Mouse (Mus musculus): Measurements from ENCODE around the gene Gm44579. TPM values are rescaled to one million over a fixed set of nuclear protein-coding genes. Genes with fewer than 3 reads are reported as not detected.

Gene Gm44579
- polyA plus RNA-seq, 1 experiment from 2014 or later: not detected

DNA sequence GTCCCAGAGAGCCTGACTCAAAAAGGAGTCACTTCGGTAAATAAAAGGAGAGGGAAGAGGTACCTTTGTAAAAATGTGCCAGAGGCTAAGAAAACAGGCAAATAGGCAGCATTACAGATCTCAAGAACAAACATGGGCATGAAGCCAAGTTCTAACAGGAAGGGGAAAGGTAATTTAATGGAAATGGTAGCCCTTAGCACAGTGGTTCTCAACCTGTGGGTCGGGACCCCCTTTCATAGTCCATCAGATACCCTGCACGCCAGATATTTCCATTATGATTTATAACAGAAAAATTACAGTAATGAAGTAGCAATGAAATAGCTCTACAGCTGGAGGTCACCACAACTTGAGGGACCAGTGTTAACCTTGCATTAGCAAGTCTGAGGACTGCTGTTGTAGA is 43.5 kb downstream of the Gm44579 start:
- Histone ChIP-seq H3K9me3 (ENCODE audit: control insufficient read depth, low read length) (no peaks in the 10 kb centered on the region), H3K27me3 (ENCODE audit: control insufficient read depth, insufficient read depth, low read length) (peaks cover 6% of the 10 kb centered on the region; the same call in 1 of the 2 replicates), H3K9ac (ENCODE audit: low read length) (no peak overlapping the region), H3K4me3 (ENCODE audit: low read depth, low read length) (no peak overlapping the region), H3K4me2 (ENCODE audit: low read depth, severe bottlenecking) (no peak overlapping the region), H3K36me3 (ENCODE audit: control insufficient read depth, insufficient read depth, low read length) (no peaks in the 10 kb centered on the region), H3K4me1 (ENCODE audit: control insufficient read depth, insufficient read depth, low read length) (no peaks in the 10 kb centered on the region), H3K27ac (replicated peaks; ENCODE audit: low read depth, low read length) (no peak overlapping the region)
- DNase-seq (ENCODE audit: low spot score) (no peak), ATAC-seq (ENCODE audit: insufficient number of reproducible peaks, low FRiP score, low TSS enrichment, low read depth) (no peak)
- 83% methylated on average over 3 of the region's 3 CpGs for WGBS

DNA sequence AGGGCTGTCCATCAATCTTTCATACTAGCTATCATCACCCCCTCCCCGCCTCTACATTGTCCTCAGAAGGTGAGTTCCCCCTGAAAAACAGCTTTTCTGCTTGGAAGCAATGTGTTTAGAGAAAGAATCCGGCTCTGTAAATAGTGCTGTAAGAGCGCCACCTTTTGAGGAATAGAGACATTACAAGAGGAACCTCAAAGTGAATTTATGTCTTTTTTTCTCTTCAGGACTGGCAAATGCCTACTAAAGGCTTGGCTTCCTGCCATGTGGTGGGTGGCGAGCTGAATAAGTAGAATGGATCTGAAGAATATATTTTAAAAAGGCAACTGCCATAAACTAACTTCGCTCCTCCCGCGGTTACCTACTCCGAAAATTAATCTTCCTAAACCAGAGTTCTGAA is 47.0 kb downstream of the Gm44579 start:
- Histone ChIP-seq H3K4me1 (ENCODE audit: control insufficient read depth, insufficient read depth, low read length) (no peaks in the 10 kb centered on the region), H3K36me3 (ENCODE audit: control insufficient read depth, insufficient read depth, low read length) (no peaks in the 10 kb centered on the region), H3K27ac (replicated peaks; ENCODE audit: low read depth, low read length) (no peak overlapping the region), H3K4me3 (ENCODE audit: low read depth, low read length) (no peak overlapping the region), H3K27me3 (ENCODE audit: control insufficient read depth, insufficient read depth, low read length) (peaks cover 29% of the 10 kb centered on the region), H3K9ac (ENCODE audit: low read length) (no peak overlapping the region), H3K9me3 (ENCODE audit: control insufficient read depth, low read length) (no peaks in the 10 kb centered on the region), H3K4me2 (ENCODE audit: low read depth, severe bottlenecking) (no peak overlapping the region)
- WGBS: 39% methylated on average over 8 of the region's 8 CpGs
- ATAC-seq (ENCODE audit: insufficient number of reproducible peaks, low FRiP score, low TSS enrichment, low read depth): no peak
- DNase-seq (ENCODE audit: low spot score): no peak

DNA sequence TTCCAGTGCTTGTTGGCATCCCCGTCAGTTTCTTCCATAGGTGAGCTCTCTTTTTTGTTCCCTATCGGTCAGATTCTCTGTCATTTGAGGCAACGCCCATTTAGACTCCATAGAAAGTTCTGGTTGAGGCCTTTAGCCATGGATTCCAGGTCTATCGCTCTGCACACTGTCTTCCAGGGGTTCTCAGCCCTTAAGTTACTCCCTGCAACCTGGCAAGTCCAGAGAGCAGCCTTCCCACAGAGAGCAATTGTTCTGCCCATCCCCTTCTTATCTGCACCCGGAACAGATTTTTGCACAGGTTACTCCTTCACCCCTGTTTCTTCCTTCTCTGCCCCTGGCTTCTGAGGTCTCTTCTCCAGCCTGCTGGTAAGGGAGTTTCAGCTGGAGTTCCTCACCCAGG is 48.7 kb downstream of the Gm44579 start:
- no peak overlapping the region for H3K9ac ChIP-seq (ENCODE audit: low read length)
- H3K4me1 ChIP-seq (ENCODE audit: control insufficient read depth, insufficient read depth, low read length): peaks cover 10% of the 10 kb centered on the region; the same call in 1 of the 2 replicates
- whole genome bisulfite sequencing: 72% methylated on average over 5 of the region's 5 CpGs

DNA sequence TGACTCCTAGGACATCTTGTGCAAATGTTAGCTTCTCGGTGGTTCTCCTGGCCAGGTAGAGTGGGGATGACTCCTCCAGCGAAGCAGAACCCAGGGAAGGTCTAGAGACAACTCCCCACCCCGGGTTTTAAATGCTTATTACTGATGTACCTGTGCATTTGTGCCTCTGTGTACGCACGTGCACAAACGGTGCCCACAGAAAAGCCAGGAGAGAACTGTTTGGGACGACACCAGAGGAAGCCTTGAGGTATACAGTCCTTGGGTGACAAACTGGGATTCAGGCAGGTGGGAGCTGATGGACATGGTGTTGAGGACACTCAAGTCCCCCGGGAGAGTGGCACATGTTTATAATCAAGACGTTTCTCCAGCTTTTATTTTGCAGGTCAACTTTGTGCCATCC is 49.9 kb downstream of the Gm44579 start:
- no peak for ATAC-seq (ENCODE audit: insufficient number of reproducible peaks, low FRiP score, low TSS enrichment, low read depth)
- H3K4me2 ChIP-seq (ENCODE audit: low read depth, severe bottlenecking): no peak overlapping the region
- H3K4me1 ChIP-seq (ENCODE audit: control insufficient read depth, insufficient read depth, low read length): peaks cover 10% of the 10 kb centered on the region; the same call in 1 of the 2 replicates
- 72% methylated on average over 9 of the region's 9 CpGs for WGBS
- H3K36me3 ChIP-seq (ENCODE audit: control insufficient read depth, insufficient read depth, low read length): no peaks in the 10 kb centered on the region
- H3K9ac ChIP-seq (ENCODE audit: low read length): no peak overlapping the region
- H3K4me3 ChIP-seq (ENCODE audit: low read depth, low read length): no peak overlapping the region
- no peaks in the 10 kb centered on the region for H3K9me3 ChIP-seq (ENCODE audit: control insufficient read depth, low read length)
- H3K27ac ChIP-seq (replicated peaks; ENCODE audit: low read depth, low read length): no peak overlapping the region
- DNase-seq (ENCODE audit: low spot score): no peak
- peaks cover 41% of the 10 kb centered on the region for H3K27me3 ChIP-seq (ENCODE audit: control insufficient read depth, insufficient read depth, low read length)

More for the DNA sequence above, 48.7 kb downstream of the Gm44579 start:
- H3K36me3 ChIP-seq (ENCODE audit: control insufficient read depth, insufficient read depth, low read length): no peaks in the 10 kb centered on the region
- H3K9me3 ChIP-seq (ENCODE audit: control insufficient read depth, low read length): no peaks in the 10 kb centered on the region
- no peak overlapping the region for H3K4me2 ChIP-seq (ENCODE audit: low read depth, severe bottlenecking)
- no peak overlapping the region for H3K4me3 ChIP-seq (ENCODE audit: low read depth, low read length)
- DNase-seq (ENCODE audit: low spot score) (no peak), ATAC-seq (ENCODE audit: insufficient number of reproducible peaks, low FRiP score, low TSS enrichment, low read depth) (no peak)
- H3K27ac ChIP-seq (replicated peaks; ENCODE audit: low read depth, low read length): no peak overlapping the region
- H3K27me3 ChIP-seq (ENCODE audit: control insufficient read depth, insufficient read depth, low read length): peaks cover 41% of the 10 kb centered on the region

DNA sequence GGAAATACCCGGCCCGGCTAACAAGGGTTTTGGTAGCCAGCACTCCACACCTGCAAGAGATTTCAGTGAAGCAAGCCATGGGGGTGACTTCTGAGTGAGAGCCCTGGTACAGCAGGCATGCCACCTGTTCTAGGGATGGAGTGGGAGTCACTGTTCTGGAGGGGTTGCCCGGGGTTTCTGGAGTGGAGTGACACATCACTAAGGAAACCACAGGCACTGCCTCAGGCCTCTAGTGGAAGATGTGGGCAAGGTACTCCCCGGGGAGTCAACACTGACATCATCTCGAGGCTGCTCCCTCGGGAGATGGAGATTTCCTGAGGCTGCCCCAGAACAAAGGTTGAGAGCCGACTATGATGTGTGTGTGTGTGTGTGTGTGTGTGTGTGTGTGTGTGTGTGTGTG is 50.4 kb downstream of the Gm44579 start:
- Histone ChIP-seq H3K9ac (ENCODE audit: low read length) (no peak overlapping the region), H3K4me1 (ENCODE audit: control insufficient read depth, insufficient read depth, low read length) (peaks cover 10% of the 10 kb centered on the region; the same call in 1 of the 2 replicates), H3K27me3 (ENCODE audit: control insufficient read depth, insufficient read depth, low read length) (peaks cover 41% of the 10 kb centered on the region), H3K4me2 (ENCODE audit: low read depth, severe bottlenecking) (no peak overlapping the region), H3K9me3 (ENCODE audit: control insufficient read depth, low read length) (no peaks in the 10 kb centered on the region), H3K27ac (replicated peaks; ENCODE audit: low read depth, low read length) (no peak overlapping the region), H3K36me3 (ENCODE audit: control insufficient read depth, insufficient read depth, low read length) (no peaks in the 10 kb centered on the region), H3K4me3 (ENCODE audit: low read depth, low read length) (no peak overlapping the region)
- 51% methylated on average over 7 of the region's 7 CpGs for WGBS
- ATAC-seq (ENCODE audit: insufficient number of reproducible peaks, low FRiP score, low TSS enrichment, low read depth) (no peak), DNase-seq (ENCODE audit: low spot score) (no peak)

DNA sequence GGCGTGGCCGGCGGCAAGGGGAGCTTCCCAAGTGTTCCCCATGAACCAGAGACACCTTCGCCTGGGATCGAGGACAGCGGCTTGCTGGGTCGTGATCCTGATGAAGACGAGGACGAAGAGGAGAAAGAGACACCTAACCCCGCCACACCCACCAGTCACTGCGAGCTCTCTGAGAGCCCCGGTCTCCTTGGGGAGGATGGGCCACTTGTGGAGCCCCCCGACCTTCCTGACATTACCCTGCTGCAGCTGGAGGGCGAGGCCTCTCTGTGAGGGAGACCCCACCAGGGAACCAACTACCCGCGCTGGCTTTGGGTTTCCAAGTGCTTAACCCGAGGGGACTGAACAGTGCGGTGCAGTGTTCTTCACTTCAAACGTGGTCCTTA is 52.2 kb downstream of the Gm44579 start:
- Histone ChIP-seq H3K4me1 (ENCODE audit: control insufficient read depth, insufficient read depth, low read length) (peaks cover 10% of the 10 kb centered on the region; the same call in 1 of the 2 replicates), H3K27me3 (ENCODE audit: control insufficient read depth, insufficient read depth, low read length) (peaks cover 41% of the 10 kb centered on the region), H3K36me3 (ENCODE audit: control insufficient read depth, insufficient read depth, low read length) (no peaks in the 10 kb centered on the region), H3K4me2 (ENCODE audit: low read depth, severe bottlenecking) (no peak overlapping the region), H3K27ac (replicated peaks; ENCODE audit: low read depth, low read length) (no peak overlapping the region), H3K9ac (ENCODE audit: low read length) (no peak overlapping the region; the same call in 1 of the 2 replicates), H3K4me3 (ENCODE audit: low read depth, low read length) (peak overlapping the region; percentile 48; the same call in 1 of the 2 replicates), H3K9me3 (ENCODE audit: control insufficient read depth, low read length) (no peaks in the 10 kb centered on the region)
- WGBS: 6% methylated on average over 19 of the region's 19 CpGs
- ATAC-seq (ENCODE audit: insufficient number of reproducible peaks, low FRiP score, low TSS enrichment, low read depth): no peak
- DNase-seq (ENCODE audit: low spot score): no peak

DNA sequence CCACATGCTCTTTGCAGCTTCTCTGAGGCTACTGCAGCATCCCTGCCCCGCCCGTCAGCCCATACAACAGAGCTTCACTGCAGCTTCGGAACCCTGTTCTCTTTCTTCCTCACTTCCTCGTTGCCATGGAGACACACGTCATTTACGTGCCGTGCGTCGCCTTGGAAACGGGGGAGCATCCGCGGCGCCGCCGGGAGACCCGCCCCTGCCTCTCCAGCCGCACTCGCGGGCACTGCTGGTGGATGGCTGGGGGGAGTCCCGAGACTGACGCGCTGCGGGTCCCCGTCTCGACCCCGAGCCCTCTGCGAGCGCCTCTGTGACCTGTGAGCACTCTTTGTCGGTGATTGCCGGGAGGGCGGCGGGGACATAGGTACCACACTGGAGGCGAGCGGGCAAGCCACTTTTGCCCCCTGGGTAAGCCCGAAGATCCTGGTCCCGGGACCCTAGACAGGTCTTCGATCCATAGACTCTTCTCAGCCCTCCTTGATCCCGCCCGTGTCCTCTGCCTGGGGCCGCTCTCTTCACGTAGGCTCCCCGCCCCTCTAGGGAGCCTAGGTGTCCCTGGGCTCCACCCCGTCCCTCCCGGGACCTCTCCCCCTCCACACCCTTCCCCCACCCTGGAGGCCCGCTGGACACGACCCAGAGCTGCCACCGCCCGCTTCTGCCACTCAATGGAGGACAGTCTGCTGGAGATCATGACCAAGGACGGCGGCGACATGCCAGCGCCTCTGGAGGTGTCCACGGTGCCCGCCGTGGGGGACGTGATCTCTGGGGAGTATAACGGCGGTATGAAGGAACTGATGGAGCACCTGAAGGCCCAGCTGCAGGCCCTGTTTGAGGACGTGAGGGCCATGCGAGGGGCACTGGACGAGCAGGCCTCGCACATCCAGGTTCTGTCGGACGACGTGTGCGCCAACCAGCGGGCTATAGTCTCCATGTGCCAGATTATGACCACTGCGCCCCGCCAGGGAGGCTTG is 52.8 kb downstream of the Gm44579 start:
- Histone ChIP-seq H3K27me3 (ENCODE audit: control insufficient read depth, insufficient read depth, low read length) (peaks cover 38% of the 10 kb centered on the region), H3K9me3 (ENCODE audit: control insufficient read depth, low read length) (no peaks in the 10 kb centered on the region), H3K27ac (replicated peaks; ENCODE audit: low read depth, low read length) (no peak overlapping the region), H3K4me2 (ENCODE audit: low read depth, severe bottlenecking) (peak overlapping the region; percentile 94), H3K36me3 (ENCODE audit: control insufficient read depth, insufficient read depth, low read length) (no peaks in the 10 kb centered on the region), H3K4me1 (ENCODE audit: control insufficient read depth, insufficient read depth, low read length) (peaks cover 10% of the 10 kb centered on the region; the same call in 1 of the 2 replicates), H3K9ac (ENCODE audit: low read length) (peak overlapping the region; percentile 34; the same call in 1 of the 2 replicates), H3K4me3 (ENCODE audit: low read depth, low read length) (peak overlapping the region; percentile 48)
- WGBS: 1% methylated on average over 69 of the region's 69 CpGs
- peak; percentile 90 for DNase-seq (ENCODE audit: low spot score)
- ATAC-seq (ENCODE audit: insufficient number of reproducible peaks, low FRiP score, low TSS enrichment, low read depth): peak; percentile 89

DNA sequence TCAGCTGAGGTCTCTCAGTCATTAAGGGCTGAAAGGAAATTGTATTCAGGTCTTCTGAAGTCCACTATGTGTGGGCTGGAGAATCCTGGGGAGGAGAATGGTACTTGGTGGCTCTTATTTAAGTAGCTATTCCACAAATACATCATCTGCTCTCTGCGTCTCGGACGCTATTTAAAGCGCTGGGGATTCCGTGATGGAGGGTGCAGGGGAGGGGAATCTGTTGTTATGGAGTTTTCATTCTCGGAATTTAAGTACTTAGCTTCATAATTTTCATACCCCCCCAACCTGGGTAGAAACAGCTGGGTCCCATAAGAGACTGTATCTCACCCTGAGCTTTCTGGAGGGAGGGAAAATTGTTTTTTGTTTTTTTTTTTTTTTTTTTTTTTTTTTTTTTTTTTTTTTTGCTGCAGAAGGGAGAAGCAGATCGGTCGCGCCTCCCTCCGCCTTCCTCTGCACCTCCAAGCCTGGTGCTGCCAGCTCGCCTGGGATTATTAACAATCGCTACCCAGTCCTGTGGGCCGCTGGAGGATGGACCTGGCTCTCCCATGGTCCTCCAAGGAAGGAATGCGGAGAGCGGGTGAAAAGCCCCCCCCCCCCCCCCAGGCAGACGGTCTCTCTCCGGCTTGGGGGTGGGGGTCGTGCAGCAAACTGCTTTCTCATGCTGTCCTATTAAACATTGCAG is 53.7 kb downstream of the Gm44579 start, which contains the start of gene Ccdc184:
Gene Ccdc184, plus strand, starts transcription at position 196 of the 682 bp plus-strand sequence.
- Histone ChIP-seq H3K4me1 (ENCODE audit: control insufficient read depth, insufficient read depth, low read length) (peaks cover 10% of the 10 kb centered on the region; the same call in 1 of the 2 replicates), H3K9ac (ENCODE audit: low read length) (peak within 1 kb of the TSS; percentile 43), H3K27ac (replicated peaks; ENCODE audit: low read depth, low read length) (no peak within 1 kb of the TSS), H3K4me3 (ENCODE audit: low read depth, low read length) (peak within 1 kb of the TSS; percentile 48), H3K27me3 (ENCODE audit: control insufficient read depth, insufficient read depth, low read length) (peaks cover 36% of the 10 kb centered on the region), H3K4me2 (ENCODE audit: low read depth, severe bottlenecking) (peak within 1 kb of the TSS; percentile 94), H3K36me3 (ENCODE audit: control insufficient read depth, insufficient read depth, low read length) (no peaks in the 10 kb centered on the region), H3K9me3 (ENCODE audit: control insufficient read depth, low read length) (no peaks in the 10 kb centered on the region)
- DNase-seq (ENCODE audit: low spot score) (no peak), ATAC-seq (ENCODE audit: insufficient number of reproducible peaks, low FRiP score, low TSS enrichment, low read depth) (no peak; the same call in 1 of the 2 replicates)
- 4% methylated on average over 17 of the region's 18 CpGs for WGBS

Measured in limb, embryonic 11.5 days (tissue).